Mouse (Mus musculus): Measurements from ENCODE around the gene Krtap12-1. TPM values are rescaled to one million over a fixed set of nuclear protein-coding genes. Genes with fewer than 3 reads are reported as not detected.
"Not testable (repeated sequence)": the region's sequence is repeated elsewhere in the genome, so short reads cannot be mapped to it uniquely, and the experiment has no call there.

The Krtap12-1 gene
- total RNA-seq, 4 experiments from 2014 or later: not detected

- DNase-seq (ENCODE audit: low spot score in 2 of 2): not testable (repeated sequence)
Measured at GRCm38 (mm10) chr10:77741924-77742688, 21.7 kb downstream of the Krtap12-1 start, which contains the start of gene Gm18596. Gene Gm18596 (minus strand): TSS chr10:77742638.

GRCm38 (mm10) chr10:77750686-77751085, 30.3 kb downstream of the Krtap12-1 start:
- not testable (repeated sequence) for DNase-seq (ENCODE audit: low spot score in 2 of 2)

GRCm38 (mm10) chr10:77751254-77751653, 30.9 kb downstream of the Krtap12-1 start, which contains the start of gene Gm9736:
Gene Gm9736 (minus strand): TSS chr10:77751354.
- not testable (repeated sequence) for DNase-seq (ENCODE audit: low spot score in 2 of 2)

GRCm38 (mm10) chr10:77752312-77752711, 31.9 kb downstream of the Krtap12-1 start:
- DNase-seq (ENCODE audit: low spot score in 2 of 2): not testable (repeated sequence)

- no peak for DNase-seq (ENCODE audit: low spot score in 2 of 2)
Measured at GRCm38 (mm10) chr10:77753448-77753847, 33.0 kb downstream of the Krtap12-1 start.

GRCm38 (mm10) chr10:77759582-77759981, 39.2 kb downstream of the Krtap12-1 start, which contains the start of gene Gm3233:
Gene Gm3233 (minus strand): TSS chr10:77759682.
- not testable (repeated sequence) for DNase-seq (ENCODE audit: low spot score in 2 of 2)

- no peak for DNase-seq (ENCODE audit: low spot score in 2 of 2)
Measured at GRCm38 (mm10) chr10:77769727-77770126, 49.3 kb downstream of the Krtap12-1 start.

Other genes with a start within 250 kb of the Krtap12-1 start
- 10 to 100 TPM; 26.6 to 32.7 (median 29.5) TPM for gene Fam207a, start 204.8 kb upstream of the Krtap12-1 start, total RNA-seq (2022)
- 10 to 100 TPM in 2 of 4 experiments, 1 to 10 TPM in 2; 3.8 to 20.4 (median 8.9) TPM for gene Itgb2, start 190.3 kb upstream of the Krtap12-1 start, total RNA-seq (2022)
- gene Pttg1ip, start 138.9 kb upstream of the Krtap12-1 start, total RNA-seq (2022): 10 to 100 TPM; 80.9 to 92.5 (median 89.4) TPM
- gene Sumo3, start 114.5 kb upstream of the Krtap12-1 start, total RNA-seq (2022): 100 to 1,000 TPM; 172 to 216 (median 192) TPM
- 10 to 100 TPM; 17.1 to 31.9 (median 23.8) TPM for gene Gm49325, start 114.4 kb upstream of the Krtap12-1 start, total RNA-seq (2022)
- 10 to 100 TPM; 44.8 to 51.1 (median 49.0) TPM for gene Ube2g2, start 98.3 kb upstream of the Krtap12-1 start, total RNA-seq (2022)
- 1 to 10 TPM in 1 of 4 experiments, under 1 TPM in 3; 0.35 to 1.1 (median 0.74) TPM for gene Tspear, start 34.0 kb upstream of the Krtap12-1 start, total RNA-seq (2022)
- not detected for gene Gm19402, start 29.8 kb upstream of the Krtap12-1 start, total RNA-seq (2022)
- not detected for gene Gm9508, start 23.4 kb upstream of the Krtap12-1 start, total RNA-seq (2022)
- not detected for gene Gm10272, start 14.0 kb upstream of the Krtap12-1 start, total RNA-seq (2022)
- gene Gm10024, start 9.1 kb upstream of the Krtap12-1 start, total RNA-seq (2022): not detected
- not detected for gene Gm10142, start 4.8 kb upstream of the Krtap12-1 start, total RNA-seq (2022)
- gene Gm10100, start 5.9 kb downstream of the Krtap12-1 start, total RNA-seq (2022): not detected
- not detected for gene Gm18596, start 22.0 kb downstream of the Krtap12-1 start, total RNA-seq (2022)
- not detected for gene Gm9736, start 30.8 kb downstream of the Krtap12-1 start, total RNA-seq (2022)
- gene Gm3233, start 39.1 kb downstream of the Krtap12-1 start, total RNA-seq (2022): not detected
- not detected for gene Gm3238, start 50.7 kb downstream of the Krtap12-1 start, total RNA-seq (2022)
- not detected for gene Gm7138, start 56.3 kb downstream of the Krtap12-1 start, total RNA-seq (2022)
- not detected for gene Gm3250, start 61.9 kb downstream of the Krtap12-1 start, total RNA-seq (2022)
- gene Gm7137, start 67.6 kb downstream of the Krtap12-1 start, total RNA-seq (2022): not detected
- not detected for gene Gm9639, start 74.5 kb downstream of the Krtap12-1 start, total RNA-seq (2022)
- gene Gm19668, start 78.5 kb downstream of the Krtap12-1 start, total RNA-seq (2022): not detected
- not detected for gene Gm9507, start 91.2 kb downstream of the Krtap12-1 start, total RNA-seq (2022)
- not detected for gene Gm2696, start 94.1 kb downstream of the Krtap12-1 start, total RNA-seq (2022)
- not detected for gene Krtap10-4, start 106.5 kb downstream of the Krtap12-1 start, total RNA-seq (2022)
- gene Krtap10-10, start 115.3 kb downstream of the Krtap12-1 start, total RNA-seq (2022): not detected
- gene Gm36176, start 126.2 kb downstream of the Krtap12-1 start, total RNA-seq (2022): not detected
- not detected for gene Gm10318, start 132.3 kb downstream of the Krtap12-1 start, total RNA-seq (2022)
- gene Gm3285, start 141.4 kb downstream of the Krtap12-1 start, total RNA-seq (2022): not detected
- gene Lrrc3, start 181.9 kb downstream of the Krtap12-1 start, total RNA-seq (2022): 10 to 100 TPM in 3 of 4 experiments, 1 to 10 TPM in 1; 9.3 to 10.8 (median 10.4) TPM
- 10 to 100 TPM; 49.9 to 64.9 (median 51.2) TPM for gene Trpm2, start 250.0 kb downstream of the Krtap12-1 start, total RNA-seq (2022)